Mouse (Mus musculus) E14TG2a.4 (cell line): Measurements from ENCODE around the gene Mfsd6.

Experiments
- CTCF ChIP-seq: conservative IDR thresholded peaks from 2 replicates; pipeline ENCODE4 v1.5.1; 2014; ENCODE audit warnings: low read length
- NANOG ChIP-seq: IDR thresholded peaks from 2 replicates; pipeline ENCODE4 v1.6.1; 2014; ENCODE audit warnings: borderline replicate concordance, low read length, mixed read lengths

DNA sequence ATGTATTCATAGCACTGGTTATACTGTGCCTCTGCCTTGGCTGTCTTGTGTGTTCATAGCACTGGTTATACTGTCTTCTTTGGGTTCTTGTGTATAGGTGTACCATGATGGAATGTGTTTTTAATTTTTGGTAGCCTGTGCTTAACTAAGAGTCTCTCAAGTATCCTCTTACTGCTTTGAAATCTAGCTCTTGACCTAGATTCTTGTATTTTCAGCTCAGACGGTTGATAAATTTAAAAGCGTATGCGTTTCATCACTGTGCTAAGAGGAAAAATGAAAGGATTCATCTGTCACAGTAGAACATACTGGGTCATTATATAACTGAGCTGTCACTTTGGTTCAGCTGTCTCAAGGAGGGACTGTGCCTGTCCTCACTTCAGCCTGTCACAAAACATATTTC, 91.3 kb downstream of the Mfsd6 start:
- TF ChIP-seq CTCF (no peak), NANOG (no peak)
